Mouse (Mus musculus): ENCODE results near the gene Dkkl1. TPM values are rescaled to one million over a fixed set of nuclear protein-coding genes. Genes with fewer than 3 reads are reported as not detected.
"Not testable (repeated sequence)": the region's sequence is repeated elsewhere in the genome, so short reads cannot be mapped to it uniquely, and the experiment has no call there.

Dkkl1 gene
- 3.1 and 5.2 TPM in 2 replicates for polyA plus RNA-seq (2014; fragmentation: Nextera tagmentation; extraction: Ambion mirVana)

- peaks cover 17% of the 10 kb centered on the region for H3K27me3 ChIP-seq (ENCODE audit: control insufficient read depth, insufficient read depth, low read length)
- no peak within 1 kb of the TSS for H3K9ac ChIP-seq (ENCODE audit: low read length)
- H3K27ac ChIP-seq (ENCODE audit: low read depth, low read length): no peak within 1 kb of the TSS
- no peak within 1 kb of the TSS for H3K4me2 ChIP-seq (ENCODE audit: low read depth)
- H3K36me3 ChIP-seq (ENCODE audit: control insufficient read depth, insufficient read depth, low read length): no peaks in the 10 kb centered on the region
- H3K4me3 ChIP-seq (ENCODE audit: low read depth, low read length): no peak within 1 kb of the TSS
- no peak for ATAC-seq (ENCODE audit: insufficient read depth, low FRiP score, low TSS enrichment)
- H3K9me3 ChIP-seq (ENCODE audit: control insufficient read depth, low read length): no peaks in the 10 kb centered on the region
- DNase-seq (ENCODE audit: low spot score): no peak
- H3K4me1 ChIP-seq (ENCODE audit: control insufficient read depth, insufficient read depth, low read length): peaks cover under 1% of the 10 kb centered on the region; the same call in 1 of the 2 replicates
- WGBS: 6% methylated on average over 17 of the region's 17 CpGs
These were observed at the start of gene Dkkl1 for GRCm38 (mm10) chr7:45211851-45212251. TSS of gene Dkkl1 (minus strand) at chr7:45212147.

GRCm38 (mm10) chr7:45259281-45259680 is 47.3 kb upstream of the Dkkl1 start:
- Histone ChIP-seq H3K27ac (ENCODE audit: low read depth, low read length) (no peak overlapping the region), H3K4me1 (ENCODE audit: control insufficient read depth, insufficient read depth, low read length) (no peaks in the 10 kb centered on the region), H3K4me2 (ENCODE audit: low read depth) (no peak overlapping the region), H3K9me3 (ENCODE audit: control insufficient read depth, low read length) (no peaks in the 10 kb centered on the region), H3K9ac (ENCODE audit: low read length) (no peak overlapping the region), H3K36me3 (ENCODE audit: control insufficient read depth, insufficient read depth, low read length) (no peaks in the 10 kb centered on the region), H3K27me3 (ENCODE audit: control insufficient read depth, insufficient read depth, low read length) (no peaks in the 10 kb centered on the region), H3K4me3 (ENCODE audit: low read depth, low read length) (no peak overlapping the region)
- 85% methylated on average over 8 of the region's 8 CpGs for WGBS
- ATAC-seq (ENCODE audit: insufficient read depth, low FRiP score, low TSS enrichment) (no peak), DNase-seq (ENCODE audit: low spot score) (no peak)

- Histone ChIP-seq H3K4me3 (ENCODE audit: low read depth, low read length) (no peak overlapping the region), H3K4me2 (ENCODE audit: low read depth) (no peak overlapping the region), H3K27me3 (ENCODE audit: control insufficient read depth, insufficient read depth, low read length) (no peaks in the 10 kb centered on the region), H3K9ac (ENCODE audit: low read length) (no peak overlapping the region), H3K4me1 (ENCODE audit: control insufficient read depth, insufficient read depth, low read length) (no peaks in the 10 kb centered on the region), H3K36me3 (ENCODE audit: control insufficient read depth, insufficient read depth, low read length) (no peaks in the 10 kb centered on the region), H3K9me3 (ENCODE audit: control insufficient read depth, low read length) (no peaks in the 10 kb centered on the region), H3K27ac (ENCODE audit: low read depth, low read length) (no peak overlapping the region)
- ATAC-seq (ENCODE audit: insufficient read depth, low FRiP score, low TSS enrichment) (no peak), DNase-seq (ENCODE audit: low spot score) (no peak)
- 65% methylated on average over 11 of the region's 11 CpGs for WGBS
These were observed 45.3 kb upstream of the Dkkl1 start for GRCm38 (mm10) chr7:45257063-45257840.

- H3K9ac ChIP-seq (ENCODE audit: low read length); H3K27ac ChIP-seq (ENCODE audit: low read depth, low read length); DNase-seq (ENCODE audit: low spot score); H3K9me3 ChIP-seq (ENCODE audit: control insufficient read depth, low read length); H3K36me3 ChIP-seq (ENCODE audit: control insufficient read depth, insufficient read depth, low read length); ATAC-seq (ENCODE audit: insufficient read depth, low FRiP score, low TSS enrichment); H3K4me1 ChIP-seq (ENCODE audit: control insufficient read depth, insufficient read depth, low read length); H3K27me3 ChIP-seq (ENCODE audit: control insufficient read depth, insufficient read depth, low read length); H3K4me2 ChIP-seq (ENCODE audit: low read depth); H3K4me3 ChIP-seq (ENCODE audit: low read depth, low read length): not testable (repeated sequence)
- WGBS: 86% methylated on average over 4 of the region's 7 CpGs
These were observed 43.9 kb upstream of the Dkkl1 start for GRCm38 (mm10) chr7:45255822-45256221.

- H3K4me1 ChIP-seq (ENCODE audit: control insufficient read depth, insufficient read depth, low read length): no peaks in the 10 kb centered on the region
- H3K9me3 ChIP-seq (ENCODE audit: control insufficient read depth, low read length): no peaks in the 10 kb centered on the region
- no peaks in the 10 kb centered on the region for H3K36me3 ChIP-seq (ENCODE audit: control insufficient read depth, insufficient read depth, low read length)
- H3K4me2 ChIP-seq (ENCODE audit: low read depth): no peak overlapping the region
- no peak for DNase-seq (ENCODE audit: low spot score)
- no peaks in the 10 kb centered on the region for H3K27me3 ChIP-seq (ENCODE audit: control insufficient read depth, insufficient read depth, low read length)
- WGBS: 89% methylated on average over 8 of the region's 8 CpGs
- no peak overlapping the region for H3K27ac ChIP-seq (ENCODE audit: low read depth, low read length)
- H3K9ac ChIP-seq (ENCODE audit: low read length): no peak overlapping the region
- H3K4me3 ChIP-seq (ENCODE audit: low read depth, low read length): no peak overlapping the region
- ATAC-seq (ENCODE audit: insufficient read depth, low FRiP score, low TSS enrichment): no peak
These were observed 41.9 kb upstream of the Dkkl1 start for GRCm38 (mm10) chr7:45253806-45254205.

- H3K9ac ChIP-seq (ENCODE audit: low read length): no peak overlapping the region
- no peak overlapping the region for H3K4me2 ChIP-seq (ENCODE audit: low read depth)
- no peak overlapping the region for H3K4me3 ChIP-seq (ENCODE audit: low read depth, low read length)
- ATAC-seq (ENCODE audit: insufficient read depth, low FRiP score, low TSS enrichment) (no peak), DNase-seq (ENCODE audit: low spot score) (no peak)
- no peak overlapping the region for H3K27ac ChIP-seq (ENCODE audit: low read depth, low read length)
- H3K4me1 ChIP-seq (ENCODE audit: control insufficient read depth, insufficient read depth, low read length): no peaks in the 10 kb centered on the region
- WGBS: 44% methylated on average over 3 of the region's 3 CpGs
- H3K27me3 ChIP-seq (ENCODE audit: control insufficient read depth, insufficient read depth, low read length): no peaks in the 10 kb centered on the region
- no peaks in the 10 kb centered on the region for H3K36me3 ChIP-seq (ENCODE audit: control insufficient read depth, insufficient read depth, low read length)
- no peaks in the 10 kb centered on the region for H3K9me3 ChIP-seq (ENCODE audit: control insufficient read depth, low read length)
These were observed 35.7 kb upstream of the Dkkl1 start for GRCm38 (mm10) chr7:45247666-45248065.

GRCm38 (mm10) chr7:45241389-45241749 is 29.4 kb upstream of the Dkkl1 start:
- Histone ChIP-seq H3K9me3 (ENCODE audit: control insufficient read depth, low read length) (no peaks in the 10 kb centered on the region), H3K27ac (ENCODE audit: low read depth, low read length) (no peak overlapping the region), H3K4me1 (ENCODE audit: control insufficient read depth, insufficient read depth, low read length) (no peaks in the 10 kb centered on the region)

GRCm38 (mm10) chr7:45240633-45241388 is 28.9 kb upstream of the Dkkl1 start, which contains the start of gene Slc6a16:
TSS of gene Slc6a16 (plus strand) at chr7:45241085.
- Histone ChIP-seq H3K36me3 (ENCODE audit: control insufficient read depth, insufficient read depth, low read length) (no peaks in the 10 kb centered on the region), H3K4me1 (ENCODE audit: control insufficient read depth, insufficient read depth, low read length) (no peaks in the 10 kb centered on the region), H3K27ac (ENCODE audit: low read depth, low read length) (no peak within 1 kb of the TSS), H3K4me3 (ENCODE audit: low read depth, low read length) (peak within 1 kb of the TSS; percentile 23), H3K9ac (ENCODE audit: low read length) (peak within 1 kb of the TSS; percentile 40), H3K27me3 (ENCODE audit: control insufficient read depth, insufficient read depth, low read length) (peaks cover 15% of the 10 kb centered on the region), H3K9me3 (ENCODE audit: control insufficient read depth, low read length) (no peaks in the 10 kb centered on the region), H3K4me2 (ENCODE audit: low read depth) (peak within 1 kb of the TSS; percentile 41)
- no peak for ATAC-seq (ENCODE audit: insufficient read depth, low FRiP score, low TSS enrichment)
- peak; percentile 72 for DNase-seq (ENCODE audit: low spot score)
- WGBS: 12% methylated on average over 53 of the region's 53 CpGs

More at GRCm38 (mm10) chr7:45241389-45241749, 29.4 kb upstream of the Dkkl1 start:
- H3K36me3 ChIP-seq (ENCODE audit: control insufficient read depth, insufficient read depth, low read length): no peaks in the 10 kb centered on the region
- H3K4me2 ChIP-seq (ENCODE audit: low read depth): peak overlapping the region; percentile 41
- H3K27me3 ChIP-seq (ENCODE audit: control insufficient read depth, insufficient read depth, low read length): peaks cover 15% of the 10 kb centered on the region
- DNase-seq (ENCODE audit: low spot score) (no peak), ATAC-seq (ENCODE audit: insufficient read depth, low FRiP score, low TSS enrichment) (no peak)
- peak overlapping the region; percentile 40; the same call in 1 of the 2 replicates for H3K9ac ChIP-seq (ENCODE audit: low read length)
- 77% methylated on average over 6 of the region's 6 CpGs for WGBS
- no peak overlapping the region; the same call in 1 of the 2 replicates for H3K4me3 ChIP-seq (ENCODE audit: low read depth, low read length)
